Mouse (Mus musculus) frontal cortex, adult (tissue): ENCODE data around the gene Hsd17b10.
A peak's percentile ranks its signal among the peaks of the same experiment; 100 is the strongest.

Source experiments
- ATAC-seq: cut with Nextera tagmentation; 2 replicates; pipeline ENCODE4 v1.9.2; 2017; ENCODE audit warnings: mild to moderate bottlenecking, moderate library complexity, mixed read lengths; ENCODE audit not compliant: low TSS enrichment

The Hsd17b10 gene

DNA sequence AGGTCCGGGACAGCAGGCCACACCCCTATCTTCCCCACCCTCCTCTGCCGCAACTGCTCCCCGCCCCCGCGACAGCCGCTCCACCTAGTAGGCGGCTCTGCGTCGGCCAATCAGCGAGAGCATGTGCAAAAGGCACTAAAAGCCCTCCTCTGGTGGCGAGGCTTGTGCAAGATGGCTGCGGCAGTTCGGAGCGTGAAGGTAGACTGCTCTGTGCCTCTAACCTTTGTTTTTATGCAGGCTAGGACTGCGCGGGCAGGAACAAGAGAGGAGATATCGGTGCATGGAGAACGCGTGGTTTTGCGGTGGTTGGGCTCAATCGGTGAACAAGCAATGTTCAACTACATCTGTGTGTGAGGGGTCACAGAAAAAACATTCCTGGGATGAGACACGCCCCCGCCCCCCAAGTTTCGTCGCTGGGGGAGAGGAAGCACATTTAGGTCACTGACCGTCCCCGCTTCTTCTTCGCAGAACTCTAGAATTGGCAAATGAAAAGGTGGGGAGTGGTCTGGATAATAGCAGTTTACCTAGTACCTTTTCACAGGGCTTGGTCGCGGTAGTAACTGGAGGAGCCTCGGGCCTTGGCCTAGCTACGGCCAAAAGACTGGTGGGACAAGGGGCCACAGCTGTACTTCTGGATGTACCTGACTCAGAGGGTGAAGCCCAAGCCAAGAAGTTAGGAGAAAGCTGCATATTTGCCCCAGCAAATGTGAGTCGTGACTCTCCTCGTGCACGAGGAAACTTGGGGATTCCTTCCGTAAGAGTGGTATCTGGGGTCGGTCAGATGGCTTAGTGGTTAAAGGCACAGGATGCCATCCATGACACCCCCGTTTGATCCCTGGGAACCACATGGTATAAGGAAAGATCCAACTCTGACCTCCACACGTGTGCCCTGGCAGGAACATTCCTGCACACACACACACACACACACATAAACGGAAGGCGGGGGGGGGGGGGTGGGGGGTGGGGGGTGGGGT is at the start of gene Hsd17b10:
Gene Hsd17b10, plus strand, starts transcription at position 109 of the 974 bp plus-strand sequence.
- peak; percentile 100 for ATAC-seq

DNA sequence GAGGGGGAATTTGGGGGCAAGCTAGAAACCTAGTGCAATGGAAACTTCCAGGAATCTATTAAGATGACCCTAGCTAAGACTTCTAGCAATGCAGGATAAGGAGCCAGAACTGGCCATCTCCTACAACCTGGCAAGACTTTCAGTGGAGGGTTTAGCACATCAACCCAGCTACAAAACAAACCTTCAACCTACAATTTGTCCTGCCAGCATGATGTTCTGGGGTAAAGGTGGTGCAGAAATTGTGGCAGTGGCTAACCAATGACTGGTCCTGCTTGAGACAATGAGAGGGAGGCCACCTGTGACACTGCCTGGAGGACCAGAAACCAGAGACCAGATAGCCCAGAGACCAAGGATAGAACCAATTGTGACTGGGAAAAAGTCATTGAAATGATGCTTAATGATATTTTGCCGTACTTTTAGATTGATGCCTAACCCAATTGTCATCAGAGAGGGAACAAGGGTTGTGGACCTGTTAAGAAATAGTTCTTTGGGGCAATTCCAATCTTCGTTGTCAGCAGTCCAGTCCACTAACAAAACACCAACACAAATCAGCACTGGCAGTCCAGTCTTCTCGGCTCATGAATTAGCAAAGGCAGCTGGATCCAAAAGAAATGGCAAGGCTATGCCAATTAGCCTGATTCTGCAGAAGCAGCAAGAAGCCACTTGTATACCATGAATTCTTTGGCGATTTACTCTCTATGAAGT is 2.5 kb upstream of the Hsd17b10 start:
- no peak for ATAC-seq

DNA sequence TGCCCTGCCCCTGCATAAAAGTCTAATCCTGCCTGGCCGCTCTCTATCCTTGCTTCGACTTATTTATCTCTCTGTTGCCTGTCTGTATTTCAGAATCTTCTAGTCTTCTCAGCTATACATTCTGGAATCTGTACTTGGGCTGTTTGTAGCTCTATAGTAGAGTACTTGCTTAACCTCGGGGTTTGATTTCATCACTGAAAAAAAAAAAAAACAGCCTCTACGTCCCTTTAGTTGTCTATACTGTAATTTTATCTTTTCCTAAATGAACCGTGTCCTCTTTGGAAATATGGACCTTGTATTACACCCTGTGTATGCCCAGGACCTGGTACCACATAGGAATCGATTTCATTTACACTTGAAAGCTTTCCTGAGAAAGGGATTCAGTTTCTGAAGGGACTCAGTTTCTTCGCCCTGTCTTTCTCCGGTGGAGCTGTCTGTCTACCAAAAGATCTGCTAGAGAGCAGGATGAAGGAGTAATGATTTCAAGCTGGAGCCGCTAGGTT is 412 bp upstream of the Hsd17b10 start:
- no peak for ATAC-seq

DNA sequence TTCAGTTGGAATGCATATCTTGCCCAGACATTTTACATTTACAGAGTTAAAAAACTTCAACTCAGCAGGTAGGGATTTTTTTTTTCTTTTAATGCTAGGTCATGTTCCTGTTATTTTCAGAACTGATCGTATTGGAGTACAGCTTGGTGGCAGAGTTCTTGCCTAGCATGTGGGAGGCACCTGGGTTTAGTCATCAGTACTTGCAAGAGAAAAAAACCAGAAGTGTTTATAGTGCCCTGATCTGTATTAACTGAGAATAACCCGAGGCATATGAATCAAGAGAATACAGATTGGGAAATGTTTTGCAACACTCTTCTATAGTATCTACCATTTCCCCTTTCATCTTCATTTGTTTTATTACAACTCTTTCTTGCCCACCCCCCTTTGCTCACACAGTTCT is 1.2 kb downstream of the Hsd17b10 start:
- ATAC-seq = peak; percentile 51; the same call in 1 of the 2 replicates

DNA sequence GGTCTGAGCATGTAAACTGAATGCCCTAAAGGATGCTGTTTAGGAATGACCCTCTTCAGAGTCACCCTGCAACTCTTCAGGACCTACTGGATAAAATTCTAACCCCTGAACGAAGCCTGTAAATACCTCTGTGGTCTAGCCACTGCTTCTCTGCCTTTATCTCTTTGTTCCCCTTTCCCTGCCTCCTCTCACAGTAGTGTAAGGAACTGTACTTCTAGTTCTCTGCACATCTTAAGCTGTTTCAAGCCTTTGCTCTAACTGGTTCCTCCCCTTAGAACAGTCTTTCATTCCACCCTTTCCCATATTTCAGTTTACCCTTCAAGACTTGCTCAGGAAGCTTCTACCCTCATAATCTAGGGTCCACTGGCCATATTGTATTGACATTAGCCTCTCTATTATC is 6.2 kb downstream of the Hsd17b10 start:
- ATAC-seq = no peak

DNA sequence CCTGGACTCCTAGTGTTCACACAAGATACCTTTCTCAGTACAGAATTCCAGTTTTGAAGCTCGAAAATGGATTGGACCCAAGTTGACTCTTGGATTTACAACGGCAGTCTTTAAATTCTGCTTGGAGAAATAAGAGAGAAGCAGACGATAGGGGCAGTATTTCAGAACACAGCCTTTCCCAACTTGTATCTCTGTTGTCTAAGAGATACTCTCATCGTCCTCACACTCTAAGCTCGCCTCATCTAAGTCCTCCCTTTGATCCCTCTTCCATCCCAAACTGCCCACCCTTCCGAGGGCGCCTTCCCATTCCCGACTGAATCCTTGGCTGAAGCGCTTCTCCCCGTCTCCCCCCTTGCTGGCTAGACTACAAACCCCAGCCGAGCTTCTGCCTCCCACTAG is 14.1 kb downstream of the Hsd17b10 start:
- ATAC-seq = no peak; the same call in 1 of the 2 replicates

DNA sequence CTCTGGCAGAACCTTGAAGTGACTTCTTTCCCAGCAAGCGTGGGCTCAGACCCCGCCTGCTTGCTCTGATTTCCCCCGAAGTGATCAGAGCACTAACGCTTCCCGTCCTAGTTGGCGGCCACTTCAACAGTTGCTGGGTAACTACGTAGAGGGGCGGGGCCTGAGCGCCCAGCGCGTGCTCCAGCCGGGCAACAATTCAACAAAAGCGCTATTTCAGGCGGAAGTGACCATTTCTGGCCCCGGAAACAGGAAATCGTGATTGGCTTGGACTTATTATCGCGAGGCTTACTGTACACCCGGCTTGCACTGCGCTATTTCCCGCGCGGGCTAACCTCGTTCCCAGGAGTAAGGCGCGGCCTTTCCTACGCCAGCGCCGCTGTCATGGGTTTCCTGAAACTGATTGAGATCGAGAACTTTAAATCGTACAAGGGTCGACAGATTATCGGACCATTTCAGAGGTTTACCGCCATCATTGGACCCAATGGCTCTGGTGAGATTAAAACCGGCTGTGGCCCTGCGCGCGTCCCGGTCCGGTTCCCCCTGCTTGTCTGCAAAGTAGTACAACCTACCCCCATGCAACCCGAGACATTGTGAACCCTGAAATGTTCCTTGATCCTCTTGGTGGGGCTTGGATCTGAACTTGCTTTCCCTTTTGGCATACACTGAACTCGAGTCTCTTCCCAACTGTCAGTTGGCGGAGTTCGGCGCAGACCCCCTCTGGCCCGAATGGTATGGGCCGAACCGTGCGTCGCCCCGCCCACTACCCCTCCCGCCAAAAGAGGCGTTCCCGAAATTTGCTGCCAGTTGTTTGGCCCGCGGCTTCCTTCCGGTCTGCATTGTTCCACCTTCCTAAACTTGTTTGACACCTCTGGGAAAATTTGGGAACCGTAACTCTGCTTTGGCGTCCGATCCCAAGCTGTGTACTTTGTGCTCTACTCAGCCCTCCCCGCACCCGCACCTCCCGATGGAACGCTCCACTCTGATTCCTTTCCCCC is 14.8 kb downstream of the Hsd17b10 start, which contains the start of the genes Ribc1 and Smc1a:
Gene Ribc1, minus strand, starts transcription at position 145 of the 995 bp plus-strand sequence.
Gene Smc1a, plus strand, starts transcription at position 278 of the 995 bp plus-strand sequence.
- ATAC-seq = peak; percentile 94

DNA sequence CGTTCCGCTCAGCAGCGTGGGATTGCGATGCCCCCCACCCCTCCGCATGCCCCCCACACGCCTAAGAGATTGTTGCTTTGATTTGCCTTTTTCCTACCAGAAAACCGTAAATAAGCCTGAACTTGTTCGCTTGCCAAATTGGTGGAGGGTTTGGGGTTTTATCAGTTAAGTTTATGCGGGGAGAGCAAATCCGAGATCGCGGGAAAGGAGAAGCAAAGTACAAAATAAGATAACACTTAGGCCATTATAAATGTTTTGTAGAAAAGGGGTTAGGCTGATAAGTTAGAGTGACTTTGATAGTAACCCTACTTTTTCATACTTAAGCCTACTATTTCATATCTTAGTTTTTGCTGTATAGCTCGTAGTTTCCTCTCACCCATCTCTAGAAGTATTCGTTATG is 15.5 kb downstream of the Hsd17b10 start:
- no peak for ATAC-seq

DNA sequence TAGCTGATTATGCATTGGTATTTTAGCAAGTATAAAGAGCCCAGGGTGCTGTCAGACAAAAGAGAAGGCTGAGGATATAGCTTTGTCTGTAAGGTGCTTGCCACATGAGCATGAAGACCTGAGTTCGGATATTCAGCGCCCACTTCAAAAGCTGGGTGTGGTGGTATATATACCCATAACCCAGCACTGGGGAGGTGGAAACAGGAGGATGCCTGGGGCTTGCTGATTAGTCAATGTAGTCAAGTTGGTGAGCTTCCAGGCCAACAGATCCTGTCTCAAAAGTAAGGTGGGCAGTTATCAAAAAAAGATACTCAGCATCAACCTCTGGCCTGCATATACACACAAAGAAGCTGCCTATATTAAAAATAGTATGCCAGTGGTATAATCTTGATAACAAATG is 17.6 kb downstream of the Hsd17b10 start:
- ATAC-seq = no peak

DNA sequence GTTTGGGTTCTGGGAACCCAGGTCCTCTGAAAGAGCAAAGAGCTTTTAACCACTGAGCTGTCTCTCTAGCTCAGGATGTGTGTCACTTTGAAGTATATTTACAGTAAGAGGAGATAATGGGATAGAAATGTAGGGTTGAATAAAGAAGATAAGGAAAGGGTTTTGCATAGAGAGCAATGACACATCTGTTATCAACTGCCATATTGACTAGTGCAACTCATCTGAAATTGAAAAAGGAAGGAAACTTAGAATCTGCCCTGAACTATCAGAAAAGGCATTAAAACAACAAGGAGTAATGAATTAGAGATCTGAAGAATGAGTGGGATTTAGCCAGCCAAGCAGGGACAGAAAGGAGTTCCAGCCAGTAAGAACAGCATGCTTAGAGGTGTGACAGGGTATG is 38.2 kb downstream of the Hsd17b10 start:
- ATAC-seq = no peak

DNA sequence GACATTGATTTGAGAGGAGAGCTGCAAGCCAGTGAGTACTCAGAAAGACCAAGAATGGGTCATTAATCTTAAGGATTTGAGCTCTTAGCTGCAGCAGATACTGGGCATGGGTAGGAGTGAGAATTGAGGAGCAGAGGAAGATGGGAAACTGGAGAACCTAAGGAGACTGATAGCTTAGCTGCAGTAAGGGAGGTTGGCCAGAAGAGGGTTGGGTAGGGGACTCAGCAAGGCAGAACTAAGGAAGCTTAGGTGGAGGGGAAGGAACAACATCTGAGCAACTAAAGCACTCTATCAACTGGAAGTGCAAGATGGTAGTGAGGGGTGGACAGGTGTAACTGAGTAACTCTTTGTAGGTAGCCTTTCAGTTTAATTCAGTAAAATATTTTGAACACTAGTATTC is 45.6 kb downstream of the Hsd17b10 start:
- ATAC-seq = peak; percentile 50; the same call in 1 of the 2 replicates

DNA sequence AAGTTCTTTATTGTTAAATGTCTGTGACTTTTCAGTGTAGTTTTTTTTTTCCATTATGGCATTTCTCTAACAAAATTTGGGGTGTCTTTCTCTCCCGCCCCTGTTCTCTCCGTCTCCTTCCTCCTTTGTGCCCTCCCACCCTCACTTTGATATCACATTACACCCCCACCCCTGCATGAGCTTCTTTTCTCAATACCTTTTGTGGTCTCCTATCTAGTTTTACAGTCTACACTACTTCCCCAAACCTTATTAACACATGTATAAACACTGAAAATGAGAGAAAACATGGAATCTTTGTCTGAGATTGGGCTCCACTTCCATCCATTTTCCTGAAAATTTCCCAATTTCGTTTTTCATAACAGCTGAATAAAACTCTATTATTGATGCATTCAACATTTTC is 50.9 kb downstream of the Hsd17b10 start:
- no peak for ATAC-seq
